Mouse (Mus musculus) layer of hippocampus, postnatal 14 days (tissue): Measurements from ENCODE around the gene Olfr679. TPM values are rescaled to one million over a fixed set of nuclear protein-coding genes. Genes with fewer than 3 reads are reported as not detected.
"Not testable (repeated sequence)": the region's sequence is repeated elsewhere in the genome, so short reads cannot be mapped to it uniquely, and the experiment has no call there.

Experiments
- DNase-seq, 2 experiments: peaks; one replicate each; pipeline ENCODE4 v3.0.0; 2021 to 2022; ENCODE audit warnings: low spot score in 2 of 2, mixed read lengths in 1 of 2
- long read RNA-seq, 2 experiments: library from polyadenylated mRNA; stranded (forward); transcript quantifications; one replicate each; pipeline ENCODE4 v2.0.0; 2021
- total RNA-seq, 2 experiments: library from RNA; stranded (reverse); gene quantifications; 2 replicates each; pipeline ENCODE4 v1.2.3; 2021

Gene Olfr679
- not detected for total RNA-seq
- long read RNA-seq, experiment 1 = 0 reads
- long read RNA-seq, experiment 2 = 0 reads

- DNase-seq = no peak
Measured at GRCm38 (mm10) chr7:105080905-105081304, at the start of gene Olfr679. Gene Olfr679, plus strand, starts transcription at chr7:105081205.

- no peak for DNase-seq
Measured at GRCm38 (mm10) chr7:105032398-105032797, 48.6 kb upstream of the Olfr679 start, which contains the start of gene Olfr676. Gene Olfr676, plus strand, starts transcription at chr7:105032698.

- not testable (repeated sequence) for DNase-seq
Measured at GRCm38 (mm10) chr7:105033836-105034235, 47.2 kb upstream of the Olfr679 start.

- peak in 1 of 2 experiments; percentile 2 for DNase-seq
Measured at GRCm38 (mm10) chr7:105058951-105059350, 22.1 kb upstream of the Olfr679 start.

GRCm38 (mm10) chr7:105064175-105064574, 16.8 kb upstream of the Olfr679 start, which contains the start of gene Olfr678:
Gene Olfr678, plus strand, starts transcription at chr7:105064475.
- no peak for DNase-seq

GRCm38 (mm10) chr7:105092717-105093116, 11.7 kb downstream of the Olfr679 start, which contains the start of gene Olfr680-ps1:
Gene Olfr680-ps1, minus strand, starts transcription at chr7:105092817.
- not testable (repeated sequence) for DNase-seq

GRCm38 (mm10) chr7:105116536-105116935, 35.5 kb downstream of the Olfr679 start, which contains the start of gene Olfr681:
Gene Olfr681, plus strand, starts transcription at chr7:105116836.
- no peak for DNase-seq

Other genes with a start within 250 kb of the Olfr679 start
- not detected for gene Usp17lb, start 238.6 kb upstream of the Olfr679 start, total RNA-seq
- not detected for gene Usp17la, start 224.2 kb upstream of the Olfr679 start, total RNA-seq
- gene Olfr665, start 203.2 kb upstream of the Olfr679 start, total RNA-seq = not detected
- gene Olfr666, start 185.3 kb upstream of the Olfr679 start, total RNA-seq = not detected
- gene Olfr667, start 159.7 kb upstream of the Olfr679 start, total RNA-seq = not detected
- not detected for gene Olfr668, start 153.1 kb upstream of the Olfr679 start, total RNA-seq
- not detected for gene Olfr669, start 147.0 kb upstream of the Olfr679 start, total RNA-seq
- gene Olfr670, start 118.6 kb upstream of the Olfr679 start, total RNA-seq = not detected
- not detected for gene Olfr671, start 102.1 kb upstream of the Olfr679 start, total RNA-seq
- gene Olfr672, start 79.2 kb upstream of the Olfr679 start, total RNA-seq = not detected
- gene Olfr675, start 52.7 kb upstream of the Olfr679 start, total RNA-seq = not detected
- not detected for gene Olfr676, start 48.5 kb upstream of the Olfr679 start, total RNA-seq
- not detected for gene Olfr677, start 29.8 kb upstream of the Olfr679 start, total RNA-seq
- gene Olfr678, start 16.7 kb upstream of the Olfr679 start, total RNA-seq = not detected
- gene Olfr680-ps1, start 11.6 kb downstream of the Olfr679 start, total RNA-seq = not detected
- not detected for gene Olfr681, start 35.6 kb downstream of the Olfr679 start, total RNA-seq
- not detected for gene Olfr683, start 65.8 kb downstream of the Olfr679 start, total RNA-seq
- not detected for gene Olfr684, start 82.4 kb downstream of the Olfr679 start, total RNA-seq
- not detected for gene Olfr685, start 104.8 kb downstream of the Olfr679 start, total RNA-seq
- gene Olfr686, start 126.3 kb downstream of the Olfr679 start, total RNA-seq = not detected
- not detected for gene Olfr688, start 206.9 kb downstream of the Olfr679 start, total RNA-seq
- gene Olfr689, start 230.0 kb downstream of the Olfr679 start, total RNA-seq = not detected